Mouse (Mus musculus) cerebellum, adult 9-11 months (tissue): ENCODE data around the gene Yars.

Experiments used
- DNase-seq: peaks from one replicate; pipeline ENCODE4 v3.0.0; 2022

Yars gene

DNA sequence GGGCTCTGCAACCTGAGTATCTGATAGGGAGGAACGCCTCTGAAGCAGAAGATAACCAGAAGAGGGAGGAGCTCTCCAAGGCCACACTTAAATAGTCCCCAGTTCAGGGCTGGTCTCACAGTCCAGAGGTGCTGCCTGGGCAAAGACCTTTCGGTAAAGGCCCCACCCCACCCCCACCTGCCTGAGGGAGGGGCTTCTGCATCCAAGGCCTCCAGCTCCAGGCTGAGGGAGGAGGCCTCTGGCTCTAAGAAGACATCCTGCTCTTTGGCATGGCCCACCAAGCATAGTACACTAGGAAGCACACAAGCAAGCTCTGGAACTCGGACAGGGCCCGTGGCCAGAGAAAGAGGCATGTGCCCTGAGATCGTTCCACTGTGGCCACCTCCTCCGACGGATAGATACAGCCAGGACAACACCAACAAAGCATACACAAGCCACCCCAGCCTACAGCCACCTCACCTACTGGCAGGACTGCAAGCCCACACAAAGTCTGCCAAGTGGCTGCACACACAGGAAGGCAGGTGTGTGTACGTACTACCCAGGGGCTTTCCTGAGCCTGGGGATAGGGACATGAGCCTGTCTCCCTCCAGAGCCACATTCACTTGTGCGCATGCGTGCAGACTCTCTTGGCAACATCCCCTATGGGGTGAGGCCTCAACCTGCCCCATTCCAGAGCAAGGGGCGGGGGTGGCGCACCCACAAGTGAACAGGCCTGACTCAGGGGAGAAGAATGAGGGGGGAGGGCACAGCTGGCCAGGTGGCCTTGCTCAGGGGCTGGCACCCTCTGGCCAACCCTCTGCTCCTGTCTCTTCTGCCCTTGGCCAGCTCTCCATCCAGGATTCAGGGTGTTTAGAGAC is 42.3 kb downstream of the Yars start:
- peak; percentile 53 for DNase-seq

DNA sequence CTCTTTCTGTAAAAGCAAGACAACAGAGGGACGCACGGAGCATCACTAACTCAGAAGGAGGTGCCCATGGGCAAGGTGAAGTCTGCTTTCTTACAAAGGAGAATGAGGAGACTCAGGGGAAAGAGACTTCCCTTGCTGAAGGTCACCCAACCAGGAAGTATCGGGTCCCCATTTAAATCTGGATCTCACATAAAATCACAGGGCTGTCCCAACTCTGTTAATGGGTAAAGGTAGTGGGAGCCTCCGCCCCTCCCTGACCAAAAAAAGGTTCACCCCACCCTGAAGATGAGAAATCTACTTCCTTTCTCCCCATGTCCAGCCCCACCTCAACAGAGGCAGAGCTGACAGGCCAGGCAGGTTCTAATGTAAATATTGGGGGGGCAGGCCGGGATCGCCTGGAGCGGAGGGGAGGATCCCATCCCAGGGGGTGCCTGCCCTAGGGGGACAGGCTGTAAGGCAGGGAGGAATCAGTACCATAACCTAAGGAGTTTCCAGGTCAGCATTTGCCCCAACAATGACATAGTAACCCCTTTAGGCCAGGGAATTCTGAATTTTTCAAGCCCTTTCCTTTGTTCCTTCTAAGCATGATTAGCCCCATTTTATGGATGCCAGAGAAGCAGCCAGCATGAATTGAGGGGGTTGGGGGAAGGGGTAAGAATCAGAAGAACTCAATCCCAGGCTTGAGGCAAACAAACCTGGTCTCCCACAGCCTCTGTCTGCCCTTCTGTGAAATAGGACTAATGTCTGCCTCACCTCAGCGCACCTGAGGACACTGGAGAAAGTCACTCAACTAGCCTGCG is 43.2 kb downstream of the Yars start:
- DNase-seq: no peak

DNA sequence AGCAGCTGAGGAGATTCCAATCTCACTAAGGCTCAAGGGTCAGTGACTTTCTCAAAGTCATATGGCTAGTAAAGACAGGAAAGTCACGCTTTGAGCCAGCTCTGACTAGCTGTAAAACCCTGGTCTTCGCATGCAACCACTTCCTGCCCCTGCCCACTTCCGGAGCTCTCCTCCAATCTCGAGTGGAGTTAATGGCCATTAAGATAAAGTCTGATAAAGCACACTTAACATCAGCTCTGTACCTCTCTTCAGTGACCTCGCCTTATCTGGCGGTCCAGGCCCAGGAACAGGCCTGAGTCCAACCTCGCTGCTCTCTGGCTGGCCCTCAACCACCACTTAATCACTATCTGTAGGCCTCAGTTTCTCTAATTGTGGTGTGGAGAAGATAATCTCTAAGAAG is 44.9 kb downstream of the Yars start:
- DNase-seq: no peak

DNA sequence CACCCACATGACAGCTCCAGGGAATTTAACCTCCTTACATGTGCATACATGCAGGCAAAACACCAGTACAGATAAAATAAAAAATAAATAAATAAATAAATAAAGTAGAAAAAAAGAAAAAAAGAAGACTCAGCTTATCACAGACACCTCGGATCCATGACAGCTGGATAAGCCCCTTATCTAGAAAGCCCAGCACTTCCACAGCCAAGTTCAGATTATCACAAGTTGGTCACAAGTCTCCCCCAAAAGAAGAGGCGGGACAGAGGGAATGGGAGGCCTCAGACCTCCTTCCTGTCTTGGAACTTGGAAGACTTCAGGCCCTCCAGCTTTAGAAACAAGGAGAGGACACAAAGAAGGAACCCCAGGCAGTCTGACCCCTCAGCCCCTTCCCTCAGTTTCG is 45.6 kb downstream of the Yars start:
- no peak for DNase-seq

DNA sequence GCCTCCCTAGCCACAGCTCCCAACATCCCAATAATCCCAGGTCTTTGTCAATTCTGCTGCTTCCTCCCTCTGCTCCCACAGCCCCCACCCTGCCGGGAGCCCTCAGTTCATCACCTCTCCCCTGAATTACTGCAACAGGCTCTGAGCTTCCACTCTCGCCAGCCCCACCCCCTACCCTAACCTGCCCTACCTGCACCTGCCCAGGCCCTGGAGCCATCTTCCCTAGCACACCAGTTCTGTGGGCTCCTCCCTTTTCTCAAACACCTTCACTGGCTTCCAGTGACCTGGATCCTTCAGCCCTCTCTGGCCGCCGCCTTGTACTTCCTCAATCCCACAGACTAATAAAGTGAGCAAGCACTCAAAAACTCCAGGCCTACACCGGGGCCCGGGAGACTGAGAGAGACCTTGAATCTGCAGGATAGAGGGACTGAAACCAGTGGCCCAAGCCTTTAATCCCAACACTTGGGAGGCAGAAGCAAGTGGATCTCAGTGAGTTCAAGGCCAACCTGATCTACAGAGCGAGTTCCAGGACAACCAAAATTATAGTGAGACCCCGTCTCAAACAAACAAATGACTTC is 46.8 kb downstream of the Yars start:
- peak; percentile 42 for DNase-seq

DNA sequence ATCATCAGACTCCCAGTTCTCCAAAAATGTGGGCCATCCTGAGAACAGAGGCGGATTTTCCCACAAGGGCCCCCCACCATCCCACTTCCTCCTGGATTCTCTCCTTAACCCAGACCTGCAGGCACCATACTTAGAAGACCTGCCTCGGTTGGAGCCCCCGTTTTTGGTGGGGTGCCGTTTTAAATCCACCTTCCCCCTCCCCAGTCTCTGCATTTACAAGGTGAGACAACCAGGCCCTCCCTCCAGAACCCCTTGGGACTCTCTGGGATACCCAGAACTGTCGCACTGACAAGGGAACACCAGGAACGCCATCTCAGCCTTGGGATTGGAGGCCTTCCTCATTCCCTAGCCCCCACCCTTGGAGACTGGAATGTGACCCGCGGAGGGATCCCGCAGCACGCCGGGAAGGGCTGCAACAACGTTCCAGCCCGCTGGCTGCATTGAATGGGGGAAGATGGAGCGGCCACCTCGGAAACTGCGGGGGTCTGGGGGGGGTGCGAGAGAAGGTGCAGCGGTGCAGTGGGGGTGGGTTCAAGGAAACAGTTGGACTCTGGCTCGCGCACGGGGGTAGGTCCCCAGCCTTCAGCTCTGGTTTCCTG is 48.4 kb downstream of the Yars start:
- DNase-seq: peak; percentile 63

DNA sequence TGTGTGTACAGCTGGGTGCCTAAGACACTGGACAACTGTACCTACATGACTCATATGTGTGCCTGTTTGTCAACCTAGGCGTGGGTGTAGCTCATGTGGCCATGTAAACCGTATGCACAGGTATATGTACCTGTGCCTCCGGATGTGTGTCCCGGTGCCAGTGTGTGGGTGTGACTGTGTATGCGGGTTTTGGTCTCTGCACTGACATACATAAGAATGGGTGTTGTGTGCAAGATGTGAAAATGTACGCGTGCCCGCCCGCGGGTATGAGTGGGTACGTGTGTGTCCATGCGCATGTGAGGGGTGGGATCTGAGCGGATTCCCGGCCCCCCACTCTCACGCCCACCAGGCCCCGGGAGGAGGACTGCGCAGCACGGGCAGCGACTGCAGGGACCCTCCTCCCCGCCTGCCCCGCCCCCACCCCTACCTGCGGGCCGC is 49.0 kb downstream of the Yars start:
- peak; percentile 72 for DNase-seq

DNA sequence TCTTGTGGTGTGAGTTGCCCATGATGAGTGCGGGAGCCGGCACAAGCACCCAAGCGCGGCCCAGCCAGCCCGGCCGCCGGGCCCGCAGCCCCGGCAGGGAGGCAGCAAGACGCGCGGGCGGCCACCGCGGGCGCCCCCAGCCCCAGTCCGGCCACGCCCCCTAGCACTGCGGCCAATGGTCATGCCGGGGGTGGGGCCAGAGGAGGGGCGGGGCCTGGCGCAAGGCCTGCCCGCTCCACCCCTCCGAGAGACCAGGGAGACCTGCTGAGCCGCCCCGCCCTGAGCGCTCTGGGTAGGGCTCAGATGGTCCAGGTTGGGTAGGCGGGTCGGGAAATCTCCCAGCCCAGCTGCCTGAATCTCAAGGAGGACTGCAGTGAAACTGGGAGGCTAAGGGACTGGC is 49.5 kb downstream of the Yars start:
- peak; percentile 89 for DNase-seq

DNA sequence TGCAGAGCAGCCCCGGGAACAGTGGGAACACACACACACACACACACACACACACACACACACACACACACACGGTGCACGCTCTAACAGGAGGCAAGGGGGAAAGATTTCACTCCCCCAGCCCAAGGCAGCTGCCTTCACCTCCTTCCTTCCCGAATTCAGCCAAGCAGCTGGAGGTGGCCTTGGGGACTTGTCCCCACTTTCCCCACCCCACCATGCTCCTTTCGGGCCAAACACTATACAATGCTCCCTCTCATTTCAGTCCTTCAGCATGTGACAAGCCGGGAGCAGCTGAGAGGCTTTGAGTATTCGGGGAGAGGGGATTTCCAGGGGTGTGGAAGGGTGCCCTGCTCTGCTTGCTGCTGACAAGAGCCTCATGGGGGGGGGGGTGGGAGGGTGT is 52.3 kb downstream of the Yars start:
- DNase-seq: no peak

DNA sequence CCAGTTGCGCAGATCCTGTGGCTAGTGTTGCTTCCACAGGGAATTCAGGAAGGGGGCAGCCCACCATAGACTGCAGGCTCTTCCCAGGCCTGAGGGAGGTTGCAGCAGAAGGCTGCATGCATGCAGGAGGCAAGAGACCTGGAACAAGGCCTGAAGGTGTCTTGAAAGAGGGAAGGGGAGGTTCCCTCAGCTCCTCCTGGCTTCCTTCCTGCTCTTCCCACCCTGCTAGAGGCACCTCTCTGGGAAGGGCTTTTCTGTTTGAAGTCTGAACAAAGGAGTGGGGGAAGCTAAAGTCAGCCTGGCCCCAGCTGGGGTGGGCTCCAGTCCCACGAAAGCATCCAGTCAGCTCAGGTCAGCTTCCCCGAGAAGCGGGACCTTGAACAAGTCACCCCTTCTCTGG is 52.8 kb downstream of the Yars start:
- DNase-seq: peak; percentile 41

DNA sequence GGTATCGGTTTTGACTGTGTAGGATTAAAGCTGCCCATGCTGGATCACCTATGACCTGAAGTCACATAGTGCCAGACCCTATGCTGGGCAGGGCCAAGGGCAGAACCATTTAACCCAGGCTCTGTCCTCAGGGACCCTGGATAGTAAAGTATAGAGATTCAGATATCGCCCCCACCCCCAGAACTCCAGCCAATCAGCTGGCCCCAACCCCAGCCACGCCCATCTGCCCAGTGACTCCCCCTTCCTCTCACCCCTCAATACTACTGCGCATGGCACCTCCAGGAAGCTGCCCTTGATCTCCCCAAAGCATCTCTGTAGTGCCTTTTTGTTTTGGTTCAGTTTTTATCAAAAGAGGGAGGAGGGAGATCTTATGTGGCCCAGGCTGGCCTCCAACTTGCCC is 53.2 kb downstream of the Yars start:
- no peak for DNase-seq

DNA sequence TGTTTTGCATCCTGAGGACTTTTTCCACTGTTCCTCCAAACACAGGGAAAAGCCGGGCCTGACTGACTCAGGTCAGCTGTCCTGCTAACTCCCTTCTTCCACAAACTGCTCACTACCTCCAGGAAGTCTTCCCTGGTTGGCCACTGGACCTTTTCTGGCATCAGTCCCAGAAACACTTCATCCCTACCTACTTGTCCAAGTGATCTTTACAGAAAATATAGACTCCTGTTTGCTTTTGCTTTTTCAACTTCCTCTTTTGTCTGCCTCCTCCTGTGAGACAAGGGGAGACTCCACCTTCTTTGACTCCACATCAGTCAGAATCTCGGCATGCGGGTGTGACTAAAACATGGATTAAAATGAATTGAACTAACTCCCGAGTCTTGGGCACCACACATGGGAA is 55.2 kb downstream of the Yars start:
- DNase-seq: no peak

DNA sequence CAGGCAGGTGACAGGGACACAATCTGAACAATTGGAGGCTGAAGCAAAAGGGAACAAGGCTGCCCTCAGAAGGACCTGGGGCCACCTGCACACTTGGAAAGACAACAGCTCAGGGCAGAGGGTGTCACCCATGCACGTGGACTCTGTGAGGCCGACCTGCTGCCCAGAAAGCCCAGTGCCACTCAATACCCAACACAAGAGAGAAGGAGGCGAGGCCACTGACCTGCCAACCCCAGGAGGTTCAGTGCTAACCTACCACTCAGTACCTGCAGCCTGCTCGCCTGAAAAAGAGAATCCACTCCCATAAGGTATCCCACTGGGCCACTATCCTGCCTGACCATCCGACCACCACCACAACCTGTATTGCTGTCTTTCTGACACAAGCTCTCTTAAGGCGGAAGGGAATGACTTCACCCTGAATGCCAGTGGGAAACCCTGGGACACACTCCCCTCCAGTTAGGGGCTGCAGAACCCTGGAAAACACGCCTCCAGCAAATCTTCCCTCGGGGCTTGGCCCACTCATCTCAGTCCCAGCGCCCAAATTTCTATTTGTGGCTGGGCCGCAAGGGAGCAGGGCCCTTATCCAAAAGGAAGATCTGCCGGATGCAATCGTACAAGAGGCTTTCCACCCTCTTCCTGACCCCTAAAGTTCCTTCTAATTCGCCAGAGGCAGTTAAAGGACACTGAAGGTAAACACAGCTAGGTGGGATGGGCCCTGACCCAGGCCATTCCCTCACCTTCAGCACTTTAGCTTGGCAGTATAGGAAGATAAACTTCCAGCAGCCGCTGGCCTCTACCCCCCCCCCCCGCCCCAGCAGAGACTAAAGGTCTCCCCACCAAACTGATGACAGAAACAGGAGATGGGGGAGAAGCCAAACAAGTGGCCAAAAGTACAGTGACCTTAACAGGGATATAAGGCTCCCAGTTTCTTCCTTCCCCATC is 57.1 kb downstream of the Yars start:
- DNase-seq: peak; percentile 48

DNA sequence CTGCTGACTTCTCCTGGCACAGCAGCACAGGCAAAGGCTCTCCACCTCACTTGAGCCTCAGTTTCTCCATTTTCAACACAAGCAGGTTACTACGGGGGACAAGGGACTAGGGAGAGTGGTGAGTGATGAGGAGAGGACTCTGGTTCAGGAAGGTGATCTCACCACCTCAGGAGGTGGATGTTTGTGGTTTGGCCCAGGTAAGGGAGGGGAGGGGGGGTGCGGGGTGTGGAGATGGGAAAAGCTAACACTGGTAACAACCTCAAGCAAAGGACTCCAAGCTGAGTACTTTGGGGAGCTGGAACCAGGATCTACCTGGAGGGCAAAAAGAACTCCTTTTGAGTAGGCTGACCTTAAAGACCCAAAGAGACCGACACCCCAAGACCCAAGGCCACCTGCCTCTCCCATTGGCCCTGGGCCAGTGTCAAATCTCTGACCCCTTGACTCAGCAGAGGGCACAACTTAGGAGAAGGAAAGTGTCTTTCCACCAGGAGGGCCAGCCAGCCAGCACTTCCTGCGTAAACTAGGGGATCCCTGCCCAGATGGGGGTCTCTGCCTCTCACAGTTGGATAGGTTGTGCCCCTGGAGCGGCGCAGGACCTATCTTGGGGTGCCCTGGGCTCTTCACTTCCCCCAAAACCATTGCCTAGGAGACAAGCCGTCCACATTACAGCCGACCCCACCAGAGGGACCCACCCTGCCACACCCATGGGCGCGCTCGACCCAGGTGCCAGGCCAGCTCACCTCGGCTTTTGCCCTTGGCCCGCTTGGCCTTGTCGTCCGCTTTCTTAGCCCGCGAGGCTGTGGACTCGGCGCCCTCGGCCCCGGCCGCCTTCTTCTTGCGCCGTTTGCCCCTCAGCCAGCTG is 58.1 kb downstream of the Yars start:
- DNase-seq: peak; percentile 56

DNA sequence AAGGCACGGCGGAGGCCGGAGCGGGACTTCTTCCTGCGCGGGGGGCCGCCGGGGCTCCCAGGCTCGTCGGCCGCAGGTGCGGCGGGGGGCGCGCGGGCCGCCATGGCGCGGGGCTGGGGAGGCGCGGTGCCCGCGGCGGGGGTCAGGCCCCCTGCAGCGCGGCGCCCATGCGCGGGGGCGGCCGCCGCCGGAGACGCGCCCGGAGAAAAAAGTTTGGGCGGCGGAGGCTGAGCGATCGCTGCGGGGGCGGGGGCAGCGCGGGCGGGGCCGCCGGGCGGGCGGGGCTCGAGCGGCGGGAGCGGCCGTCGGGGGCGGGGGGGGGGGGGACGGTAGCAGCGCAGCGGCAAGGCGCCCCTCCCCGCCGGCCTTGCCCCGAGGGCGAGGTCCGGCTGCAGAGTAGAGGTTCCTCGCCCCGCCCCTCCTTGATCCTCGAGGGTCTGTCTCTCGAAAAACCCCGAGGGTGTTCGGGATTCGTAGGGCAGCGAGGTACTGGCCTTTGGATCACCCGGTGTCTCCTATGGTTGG is 58.7 kb downstream of the Yars start:
- peak; percentile 42 for DNase-seq

DNA sequence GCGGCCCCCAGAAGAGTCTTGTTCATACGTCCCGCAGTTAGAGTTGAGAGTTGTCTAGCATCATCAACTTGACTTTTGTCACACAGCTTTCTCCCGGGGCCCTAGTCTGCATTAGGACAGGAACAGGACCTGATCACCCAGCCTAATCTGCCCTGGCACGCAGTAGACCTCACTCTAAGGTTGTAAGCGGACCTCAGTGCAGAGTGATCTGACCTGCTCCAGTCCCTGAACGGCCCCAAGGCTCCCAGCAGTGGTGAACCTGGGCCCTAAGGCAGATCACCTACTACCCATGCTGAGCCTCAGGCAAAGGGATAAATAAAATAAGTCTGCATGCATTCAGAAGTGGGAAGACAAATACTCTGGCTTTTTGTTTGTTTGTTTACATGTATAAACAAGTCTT is 59.7 kb downstream of the Yars start:
- peak; percentile 28 for DNase-seq

DNA sequence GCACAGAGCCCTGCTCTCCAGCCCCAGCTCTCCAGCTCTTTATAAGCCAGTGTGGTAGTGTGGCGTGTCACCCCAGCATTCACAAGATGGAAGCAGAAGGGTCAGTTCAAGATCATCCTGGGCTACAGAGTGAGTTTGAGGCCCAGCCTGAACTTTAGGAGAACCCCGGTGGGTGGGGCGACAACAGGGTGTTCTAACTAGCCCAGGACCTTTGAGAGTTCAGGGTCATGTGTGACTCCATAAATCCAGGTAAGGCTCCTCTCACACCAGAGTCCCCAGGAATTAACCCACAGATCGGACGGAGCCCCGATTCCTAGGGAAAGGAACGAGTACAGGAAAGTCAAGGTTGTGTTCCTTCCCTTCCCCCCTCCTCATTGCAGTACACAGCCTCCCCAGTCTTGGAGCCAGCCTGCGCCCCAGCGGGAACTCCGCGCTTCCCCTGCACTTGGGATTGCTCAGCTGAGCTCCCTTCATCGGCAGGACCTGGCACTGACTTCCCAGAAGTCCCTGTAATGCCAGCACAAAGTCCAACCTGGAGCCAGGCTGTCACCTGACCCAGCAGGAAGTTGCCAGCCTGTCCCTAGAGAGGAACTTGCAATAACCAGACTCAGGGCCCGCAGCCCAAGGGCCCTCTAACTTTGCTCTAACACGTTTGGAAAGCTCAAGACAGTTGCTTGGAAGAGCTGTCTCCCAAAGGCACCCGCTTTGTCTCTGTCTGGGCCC is 61.4 kb downstream of the Yars start:
- DNase-seq: peak; percentile 73

DNA sequence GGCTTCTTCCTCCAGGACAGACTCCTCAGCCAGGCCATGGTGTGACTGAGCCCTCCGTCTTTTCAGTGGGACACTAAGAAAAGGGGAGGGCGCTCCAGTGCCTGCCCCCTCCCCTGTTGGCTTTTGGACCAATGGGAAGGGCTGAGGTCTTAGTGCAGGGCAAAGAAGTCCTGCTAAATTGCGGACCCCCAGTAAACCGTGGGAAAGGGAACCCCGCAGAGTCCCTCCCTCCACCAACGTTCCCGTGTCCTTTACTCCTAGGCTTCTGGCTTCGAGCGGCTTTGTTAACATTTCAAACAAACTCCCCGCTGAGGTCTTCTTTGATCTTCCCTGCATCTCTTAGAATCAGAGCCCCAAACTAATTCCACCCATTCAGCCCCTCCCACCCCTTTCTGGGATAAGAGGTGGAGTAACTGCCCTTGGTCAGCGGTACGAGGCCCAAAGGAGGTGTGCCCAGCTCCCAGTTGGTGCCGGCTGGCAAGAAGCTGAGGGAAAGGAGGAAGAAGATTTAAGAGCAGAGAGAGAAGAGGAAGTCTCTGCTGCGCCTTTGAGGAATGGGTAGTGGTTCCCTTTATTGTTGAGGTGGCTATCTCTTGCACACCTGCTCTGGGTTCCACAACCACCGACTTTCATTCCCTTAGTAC is 62.0 kb downstream of the Yars start:
- DNase-seq: no peak

DNA sequence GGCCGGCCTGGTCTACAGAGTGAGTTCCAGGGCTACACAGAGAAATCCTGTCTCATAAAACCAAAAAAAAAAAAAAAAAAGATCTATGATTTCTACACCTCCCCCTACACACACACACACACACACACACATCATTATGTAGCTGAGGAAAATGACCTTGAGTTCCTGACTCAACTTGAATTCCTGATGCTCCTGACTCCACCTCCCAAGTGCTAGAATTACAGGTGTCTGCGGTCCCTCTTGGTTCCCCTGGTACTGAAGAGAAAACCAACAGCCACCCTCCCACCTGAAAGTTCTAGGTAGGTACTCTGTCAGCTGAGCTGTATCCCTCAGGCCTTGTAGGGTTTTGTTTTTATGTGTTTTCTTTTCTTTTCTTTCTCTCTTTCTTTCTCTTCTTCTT is 62.9 kb downstream of the Yars start:
- no peak for DNase-seq

DNA sequence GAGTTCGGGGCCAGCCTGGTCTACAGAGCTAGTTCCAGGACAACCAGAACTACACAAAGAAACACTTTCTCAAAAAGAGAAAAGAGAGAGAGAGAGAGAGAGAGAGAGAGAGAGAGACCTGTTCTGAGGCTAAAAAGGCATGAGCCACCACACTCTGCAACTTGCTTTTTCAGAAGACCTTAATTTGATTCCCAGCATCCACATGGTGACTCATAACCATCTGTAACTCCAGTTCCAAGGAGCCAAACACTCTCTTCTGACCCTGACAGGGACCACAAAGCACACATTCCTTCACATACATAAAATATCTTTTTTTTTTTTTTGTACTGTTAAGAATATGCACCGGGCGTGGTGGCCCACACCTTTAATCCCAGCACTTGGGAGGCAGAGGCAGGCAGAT is 65.0 kb downstream of the Yars start:
- no peak for DNase-seq
